Mouse (Mus musculus): ENCODE data around the gene Hes7. TPM values are rescaled to one million over a fixed set of nuclear protein-coding genes. Genes with fewer than 3 reads are reported as not detected.

Gene Hes7
- polyA plus RNA-seq, 1 experiment from 2014 or later = 0.33 TPM

- Histone ChIP-seq H3K27ac (ENCODE audit: low read depth, low read length) (no peak overlapping the region), H3K4me3 (ENCODE audit: low read depth, low read length) (peak overlapping the region; percentile 61), H3K4me1 (ENCODE audit: control insufficient read depth, insufficient read depth, low read length) (peaks cover 20% of the 10 kb centered on the region), H3K9me3 (ENCODE audit: control insufficient read depth, low read length) (no peaks in the 10 kb centered on the region), H3K27me3 (ENCODE audit: control insufficient read depth, insufficient read depth, low read length) (peaks cover under 1% of the 10 kb centered on the region; the same call in 1 of the 2 replicates), H3K36me3 (ENCODE audit: control insufficient read depth, insufficient read depth, low read length) (no peaks in the 10 kb centered on the region), H3K9ac (ENCODE audit: low read length) (peak overlapping the region; percentile 62), H3K4me2 (peak overlapping the region; percentile 91)
- ATAC-seq (ENCODE audit: low FRiP score) (no peak), DNase-seq (ENCODE audit: low spot score, missing footprints) (peak; percentile 84)
- WGBS = 13% methylated on average over 20 of the region's 20 CpGs
Observed at GRCm38 (mm10) chr11:69125919-69126705, 5.9 kb downstream of the Hes7 start.

GRCm38 (mm10) chr11:69126706-69127095 is 6.5 kb downstream of the Hes7 start:
- Histone ChIP-seq H3K27ac (ENCODE audit: low read depth, low read length) (no peak overlapping the region), H3K9me3 (ENCODE audit: control insufficient read depth, low read length) (no peaks in the 10 kb centered on the region), H3K36me3 (ENCODE audit: control insufficient read depth, insufficient read depth, low read length) (no peaks in the 10 kb centered on the region), H3K4me3 (ENCODE audit: low read depth, low read length) (no peak overlapping the region; the same call in 1 of the 2 replicates), H3K4me1 (ENCODE audit: control insufficient read depth, insufficient read depth, low read length) (peaks cover 15% of the 10 kb centered on the region), H3K4me2 (peak overlapping the region; percentile 91), H3K27me3 (ENCODE audit: control insufficient read depth, insufficient read depth, low read length) (no peaks in the 10 kb centered on the region), H3K9ac (ENCODE audit: low read length) (no peak overlapping the region)
- WGBS = 55% methylated on average over 2 of the region's 2 CpGs
- ATAC-seq (ENCODE audit: low FRiP score) = no peak
- no peak for DNase-seq (ENCODE audit: low spot score, missing footprints)

- no peak for ATAC-seq (ENCODE audit: low FRiP score)
Observed at GRCm38 (mm10) chr11:69128426-69129122, 8.4 kb downstream of the Hes7 start.

GRCm38 (mm10) chr11:69133566-69133922 is 13.3 kb downstream of the Hes7 start:
- no peak overlapping the region for H3K27ac ChIP-seq (ENCODE audit: low read depth, low read length)
- H3K4me2 ChIP-seq = peak overlapping the region; percentile 73
- peaks cover 3% of the 10 kb centered on the region for H3K27me3 ChIP-seq (ENCODE audit: control insufficient read depth, insufficient read depth, low read length)
- H3K9me3 ChIP-seq (ENCODE audit: control insufficient read depth, low read length) = no peaks in the 10 kb centered on the region
- 14% methylated on average over 5 of the region's 5 CpGs for WGBS
- H3K9ac ChIP-seq (ENCODE audit: low read length) = peak overlapping the region; percentile 61; the same call in 1 of the 2 replicates
- peak overlapping the region; percentile 38; the same call in 1 of the 2 replicates for H3K4me3 ChIP-seq (ENCODE audit: low read depth, low read length)
- H3K36me3 ChIP-seq (ENCODE audit: control insufficient read depth, insufficient read depth, low read length) = no peaks in the 10 kb centered on the region
- ATAC-seq (ENCODE audit: low FRiP score) (no peak), DNase-seq (ENCODE audit: low spot score, missing footprints) (no peak)
- H3K4me1 ChIP-seq (ENCODE audit: control insufficient read depth, insufficient read depth, low read length) = peaks cover 5% of the 10 kb centered on the region; the same call in 1 of the 2 replicates

More at GRCm38 (mm10) chr11:69128426-69129122, 8.4 kb downstream of the Hes7 start:
- no peak overlapping the region for H3K9ac ChIP-seq (ENCODE audit: low read length)
- peaks cover 9% of the 10 kb centered on the region for H3K4me1 ChIP-seq (ENCODE audit: control insufficient read depth, insufficient read depth, low read length)
- no peaks in the 10 kb centered on the region for H3K9me3 ChIP-seq (ENCODE audit: control insufficient read depth, low read length)
- no peak overlapping the region for H3K27ac ChIP-seq (ENCODE audit: low read depth, low read length)
- 79% methylated on average over 8 of the region's 8 CpGs for WGBS
- no peak for DNase-seq (ENCODE audit: low spot score, missing footprints)
- H3K4me3 ChIP-seq (ENCODE audit: low read depth, low read length) = no peak overlapping the region
- no peak overlapping the region for H3K4me2 ChIP-seq
- H3K36me3 ChIP-seq (ENCODE audit: control insufficient read depth, insufficient read depth, low read length) = no peaks in the 10 kb centered on the region
- peaks cover 1% of the 10 kb centered on the region; the same call in 1 of the 2 replicates for H3K27me3 ChIP-seq (ENCODE audit: control insufficient read depth, insufficient read depth, low read length)

- WGBS = 1% methylated on average over 34 of the region's 34 CpGs
- Histone ChIP-seq H3K27me3 (ENCODE audit: control insufficient read depth, insufficient read depth, low read length) (peaks cover 3% of the 10 kb centered on the region), H3K4me2 (peak overlapping the region; percentile 73), H3K4me3 (ENCODE audit: low read depth, low read length) (peak overlapping the region; percentile 38), H3K4me1 (ENCODE audit: control insufficient read depth, insufficient read depth, low read length) (peaks cover 5% of the 10 kb centered on the region; the same call in 1 of the 2 replicates), H3K9ac (ENCODE audit: low read length) (peak overlapping the region; percentile 61), H3K36me3 (ENCODE audit: control insufficient read depth, insufficient read depth, low read length) (no peaks in the 10 kb centered on the region), H3K9me3 (ENCODE audit: control insufficient read depth, low read length) (no peaks in the 10 kb centered on the region), H3K27ac (ENCODE audit: low read depth, low read length) (no peak overlapping the region)
- DNase-seq (ENCODE audit: low spot score, missing footprints) = peak; percentile 96
- peak; percentile 55; the same call in 1 of the 2 replicates for ATAC-seq (ENCODE audit: low FRiP score)
Observed at GRCm38 (mm10) chr11:69133923-69134621, 13.9 kb downstream of the Hes7 start.

- H3K27ac ChIP-seq (ENCODE audit: low read depth, low read length) = no peak overlapping the region
- DNase-seq (ENCODE audit: low spot score, missing footprints) (no peak), ATAC-seq (ENCODE audit: low FRiP score) (no peak)
- H3K36me3 ChIP-seq (ENCODE audit: control insufficient read depth, insufficient read depth, low read length) = no peaks in the 10 kb centered on the region
- H3K9ac ChIP-seq (ENCODE audit: low read length) = peak overlapping the region; percentile 61
- peaks cover 5% of the 10 kb centered on the region; the same call in 1 of the 2 replicates for H3K4me1 ChIP-seq (ENCODE audit: control insufficient read depth, insufficient read depth, low read length)
- 29% methylated on average over 8 of the region's 8 CpGs for WGBS
- peak overlapping the region; percentile 38 for H3K4me3 ChIP-seq (ENCODE audit: low read depth, low read length)
- no peaks in the 10 kb centered on the region for H3K9me3 ChIP-seq (ENCODE audit: control insufficient read depth, low read length)
- H3K27me3 ChIP-seq (ENCODE audit: control insufficient read depth, insufficient read depth, low read length) = peaks cover 3% of the 10 kb centered on the region
- H3K4me2 ChIP-seq = peak overlapping the region; percentile 73
Observed at GRCm38 (mm10) chr11:69134622-69134968, 14.4 kb downstream of the Hes7 start.

GRCm38 (mm10) chr11:69135361-69135760 is 15.2 kb downstream of the Hes7 start:
- Histone ChIP-seq H3K36me3 (ENCODE audit: control insufficient read depth, insufficient read depth, low read length) (no peaks in the 10 kb centered on the region), H3K4me1 (ENCODE audit: control insufficient read depth, insufficient read depth, low read length) (peaks cover 5% of the 10 kb centered on the region; the same call in 1 of the 2 replicates), H3K4me3 (ENCODE audit: low read depth, low read length) (no peak overlapping the region), H3K4me2 (no peak overlapping the region), H3K9me3 (ENCODE audit: control insufficient read depth, low read length) (no peaks in the 10 kb centered on the region), H3K27me3 (ENCODE audit: control insufficient read depth, insufficient read depth, low read length) (peaks cover 3% of the 10 kb centered on the region), H3K9ac (ENCODE audit: low read length) (no peak overlapping the region), H3K27ac (ENCODE audit: low read depth, low read length) (no peak overlapping the region)
- DNase-seq (ENCODE audit: low spot score, missing footprints) = no peak
- 88% methylated on average over 6 of the region's 6 CpGs for WGBS
- ATAC-seq (ENCODE audit: low FRiP score) = no peak

GRCm38 (mm10) chr11:69147546-69147945 is 27.3 kb downstream of the Hes7 start:
- no peak for DNase-seq (ENCODE audit: low spot score, missing footprints)
- Histone ChIP-seq H3K27me3 (ENCODE audit: control insufficient read depth, insufficient read depth, low read length) (no peaks in the 10 kb centered on the region), H3K4me2 (no peak overlapping the region), H3K4me1 (ENCODE audit: control insufficient read depth, insufficient read depth, low read length) (no peaks in the 10 kb centered on the region), H3K4me3 (ENCODE audit: low read depth, low read length) (no peak overlapping the region), H3K36me3 (ENCODE audit: control insufficient read depth, insufficient read depth, low read length) (no peaks in the 10 kb centered on the region), H3K9me3 (ENCODE audit: control insufficient read depth, low read length) (no peaks in the 10 kb centered on the region), H3K27ac (ENCODE audit: low read depth, low read length) (no peak overlapping the region), H3K9ac (ENCODE audit: low read length) (no peak overlapping the region)
- 75% methylated on average over 7 of the region's 7 CpGs for WGBS
- ATAC-seq (ENCODE audit: low FRiP score) = no peak

All from midbrain, embryonic 11.5 days (tissue).